Mouse (Mus musculus) retina, adult 2 months (tissue): ENCODE measurements around the gene Nckap5l.

ENCODE experiments used
- DNase-seq: peaks from one replicate; pipeline ENCODE4 v3.0.0-alpha.2; 2012; ENCODE audit warnings: low read depth, low spot score

Nckap5l gene

GRCm38 (mm10) chr15:99457606-99458401 is at the start of gene Nckap5l:
Gene Nckap5l, minus strand, starts transcription at chr15:99457748.
- DNase-seq: peak; percentile 73

GRCm38 (mm10) chr15:99505324-99506095 is 48.0 kb upstream of the Nckap5l start:
- no peak for DNase-seq

GRCm38 (mm10) chr15:99503256-99503655 is 45.7 kb upstream of the Nckap5l start:
- no peak for DNase-seq

GRCm38 (mm10) chr15:99502311-99502831 is 44.8 kb upstream of the Nckap5l start:
- no peak for DNase-seq

GRCm38 (mm10) chr15:99501292-99502260 is 44.0 kb upstream of the Nckap5l start:
- no peak for DNase-seq

GRCm38 (mm10) chr15:99500320-99500719 is 42.8 kb upstream of the Nckap5l start:
- DNase-seq: no peak

GRCm38 (mm10) chr15:99499726-99500125 is 42.2 kb upstream of the Nckap5l start:
- DNase-seq: no peak

GRCm38 (mm10) chr15:99498781-99499180 is 41.2 kb upstream of the Nckap5l start:
- DNase-seq: no peak

- no peak for DNase-seq
Measured at GRCm38 (mm10) chr15:99498356-99498755, 40.8 kb upstream of the Nckap5l start.

- DNase-seq: no peak
Measured at GRCm38 (mm10) chr15:99497527-99498242, 40.1 kb upstream of the Nckap5l start.

- DNase-seq: peak; percentile 50
Measured at GRCm38 (mm10) chr15:99497061-99497460, 39.5 kb upstream of the Nckap5l start.

- DNase-seq: no peak
Measured at GRCm38 (mm10) chr15:99484745-99485144, 27.2 kb upstream of the Nckap5l start.

- no peak for DNase-seq
Measured at GRCm38 (mm10) chr15:99475814-99476213, 18.3 kb upstream of the Nckap5l start.

- DNase-seq: no peak
Measured at GRCm38 (mm10) chr15:99474576-99474926, 17.0 kb upstream of the Nckap5l start, which contains the start of gene Bcdin3d. Gene Bcdin3d, minus strand, starts transcription at chr15:99474730.

GRCm38 (mm10) chr15:99473801-99474575 is 16.4 kb upstream of the Nckap5l start:
- DNase-seq: no peak

- no peak for DNase-seq
Measured at GRCm38 (mm10) chr15:99472972-99473371, 15.4 kb upstream of the Nckap5l start.

GRCm38 (mm10) chr15:99471677-99472063 is 14.1 kb upstream of the Nckap5l start:
- DNase-seq: no peak

- DNase-seq: no peak
Measured at GRCm38 (mm10) chr15:99470971-99471676, 13.6 kb upstream of the Nckap5l start.

GRCm38 (mm10) chr15:99470224-99470761 is 12.7 kb upstream of the Nckap5l start:
- DNase-seq: no peak
